Mouse (Mus musculus) heart, postnatal 36 days (tissue): ENCODE measurements around the gene Plekhh3. TPM values are rescaled to one million over a fixed set of nuclear protein-coding genes. Genes with fewer than 3 reads are reported as not detected.
A peak's percentile ranks its signal among the peaks of the same experiment; 100 is the strongest.
"Not testable (repeated sequence)": the region's sequence is repeated elsewhere in the genome, so short reads cannot be mapped to it uniquely, and the experiment has no call there.

Experiments
- DNase-seq, 2 experiments: peaks; one replicate each; pipeline ENCODE4 v3.0.0; 2021 to 2022
- intact Hi-C: fragments of 180-260 bp; cut with DNase I; formaldehyde crosslinking; loops from one replicate; pipeline ENCODE4 v1.15.1; 2025
- microRNA-seq, 2 experiments: library from miRNA; unstranded; fragments of <30 nt; microRNA quantifications; one replicate each; pipeline ENCODE4 v1.2.0; 2021; ENCODE audit warnings: borderline number of aligned reads in 2 of 2
- total RNA-seq, 2 experiments: library from RNA; stranded (reverse); gene quantifications; 2 replicates each; pipeline ENCODE4 v1.2.3; 2021

Gene Plekhh3
- total RNA-seq, 2 experiments from 2014 or later: 25.0 to 27.7 TPM

DNA sequence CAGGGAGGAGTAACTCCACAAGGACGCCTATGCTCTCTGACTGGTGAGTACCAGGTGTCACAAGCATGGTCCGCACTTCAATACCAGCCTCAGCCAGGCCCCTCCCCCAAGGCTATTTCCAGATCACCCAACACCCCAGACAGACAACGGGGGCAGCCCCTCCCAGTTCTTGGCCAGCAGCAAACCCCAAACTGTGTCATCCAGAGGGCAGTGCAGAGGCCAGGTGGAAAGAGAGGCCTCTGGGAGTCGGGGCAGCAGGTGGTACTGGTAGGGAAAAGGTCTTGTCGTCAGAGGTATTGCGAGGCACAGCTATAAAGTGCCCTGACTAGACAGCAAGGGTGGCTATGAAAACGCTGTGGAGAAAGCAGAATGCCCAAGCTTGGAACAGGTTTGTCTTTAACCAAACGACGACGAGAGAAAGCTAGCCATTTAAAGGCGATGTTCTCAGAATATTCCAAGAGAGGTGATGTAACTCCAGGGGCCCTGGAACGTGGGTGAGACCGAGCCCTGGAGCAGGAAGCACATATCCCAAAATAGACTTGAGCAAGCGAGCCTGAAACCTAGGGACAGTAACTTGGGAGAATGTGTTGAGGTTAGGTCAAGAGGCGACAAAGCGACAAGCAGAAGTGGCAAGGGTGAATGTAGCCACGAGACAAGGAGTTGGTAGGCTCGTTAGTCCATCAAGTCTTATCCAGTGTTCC, 40.9 kb downstream of the Plekhh3 start:
- intact Hi-C loops: no loop called here
- peak; percentile 49 to 51 for DNase-seq

DNA sequence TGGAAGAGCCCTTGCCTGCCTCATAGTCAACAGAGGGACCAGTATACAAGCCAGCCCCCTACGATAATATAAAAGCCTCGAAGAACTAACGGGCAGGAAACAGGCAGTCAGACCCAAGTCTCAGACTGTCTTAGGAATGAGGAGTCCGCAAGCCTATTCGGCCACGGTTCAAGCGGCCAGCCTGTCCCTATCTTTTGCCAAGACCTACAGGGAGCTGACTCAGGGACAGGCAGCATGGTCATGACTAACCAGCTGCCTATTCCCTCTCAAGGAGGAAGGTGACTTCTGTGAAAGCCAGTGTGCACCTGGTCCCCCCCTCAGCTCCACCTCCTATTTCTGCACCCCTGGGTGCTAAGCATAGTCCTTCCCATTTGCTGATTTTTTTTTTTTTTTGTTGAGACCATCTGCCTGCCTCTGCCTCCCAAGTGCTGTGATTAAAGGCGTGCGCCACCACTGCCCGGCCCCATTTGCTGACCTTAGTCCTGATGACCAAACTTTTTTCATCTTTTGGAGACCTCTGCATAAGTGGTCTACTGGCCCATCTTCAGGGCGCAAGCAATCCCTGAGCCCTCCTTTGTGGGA, 42.1 kb downstream of the Plekhh3 start:
- intact Hi-C loops: no loop called here
- no peak for DNase-seq

DNA sequence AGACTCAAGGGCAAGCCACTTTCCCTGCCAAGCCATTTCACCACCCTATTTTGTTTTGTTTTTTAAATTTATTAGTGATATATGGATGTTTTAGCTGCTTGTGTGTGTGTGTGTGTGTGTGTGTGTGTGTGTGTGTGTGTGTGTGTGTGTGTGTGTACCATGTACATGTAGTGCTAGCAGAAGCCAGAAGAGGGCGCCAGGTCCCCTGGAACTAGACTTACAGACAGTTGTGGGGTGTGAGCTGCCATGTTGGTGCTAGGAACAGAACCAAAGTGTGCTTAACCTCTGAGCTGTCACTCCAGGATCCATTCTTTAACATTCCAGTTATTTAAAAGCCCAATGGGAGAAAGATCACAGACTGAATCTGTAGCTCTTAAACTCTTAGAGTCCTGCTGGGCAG, 44.1 kb downstream of the Plekhh3 start:
- intact Hi-C loops: no loop called here
- no peak for DNase-seq

DNA sequence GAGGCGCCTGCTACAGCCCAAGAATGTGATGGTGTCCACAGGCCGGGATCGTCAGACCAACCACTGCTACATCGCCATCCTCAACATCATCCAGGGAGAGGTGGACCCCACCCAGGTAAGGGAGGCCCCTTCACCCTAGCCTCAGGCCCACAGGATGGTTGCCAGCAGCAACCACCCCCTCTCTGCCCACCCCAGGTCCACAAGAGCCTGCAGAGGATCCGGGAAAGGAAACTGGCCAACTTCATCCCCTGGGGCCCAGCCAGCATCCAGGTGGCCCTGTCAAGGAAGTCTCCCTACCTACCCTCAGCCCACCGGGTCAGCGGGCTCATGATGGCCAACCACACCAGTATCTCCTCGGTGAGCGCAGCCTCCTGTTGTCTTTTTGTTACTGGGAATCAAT, 46.1 kb downstream of the Plekhh3 start:
- DNase-seq, intact Hi-C loops: not testable (repeated sequence)

DNA sequence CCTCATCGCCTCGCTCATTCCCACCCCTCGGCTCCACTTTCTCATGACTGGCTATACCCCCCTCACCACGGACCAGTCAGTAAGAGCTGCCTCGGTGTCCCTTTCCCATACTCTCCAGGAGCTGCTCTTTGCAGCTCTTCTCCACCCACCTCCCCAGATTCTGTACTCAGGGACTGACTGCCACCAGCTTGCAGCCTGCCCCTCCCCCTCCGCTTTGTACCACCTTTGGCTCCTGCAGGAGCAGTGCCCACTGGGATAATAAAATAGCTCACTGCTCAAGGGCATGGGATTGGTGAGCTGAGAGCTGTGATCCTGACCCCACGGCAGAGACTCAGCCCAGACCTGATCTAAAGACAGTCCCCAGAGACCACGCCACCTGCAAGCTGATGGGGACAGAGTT, 46.7 kb downstream of the Plekhh3 start:
- intact Hi-C loops, DNase-seq: not testable (repeated sequence)

DNA sequence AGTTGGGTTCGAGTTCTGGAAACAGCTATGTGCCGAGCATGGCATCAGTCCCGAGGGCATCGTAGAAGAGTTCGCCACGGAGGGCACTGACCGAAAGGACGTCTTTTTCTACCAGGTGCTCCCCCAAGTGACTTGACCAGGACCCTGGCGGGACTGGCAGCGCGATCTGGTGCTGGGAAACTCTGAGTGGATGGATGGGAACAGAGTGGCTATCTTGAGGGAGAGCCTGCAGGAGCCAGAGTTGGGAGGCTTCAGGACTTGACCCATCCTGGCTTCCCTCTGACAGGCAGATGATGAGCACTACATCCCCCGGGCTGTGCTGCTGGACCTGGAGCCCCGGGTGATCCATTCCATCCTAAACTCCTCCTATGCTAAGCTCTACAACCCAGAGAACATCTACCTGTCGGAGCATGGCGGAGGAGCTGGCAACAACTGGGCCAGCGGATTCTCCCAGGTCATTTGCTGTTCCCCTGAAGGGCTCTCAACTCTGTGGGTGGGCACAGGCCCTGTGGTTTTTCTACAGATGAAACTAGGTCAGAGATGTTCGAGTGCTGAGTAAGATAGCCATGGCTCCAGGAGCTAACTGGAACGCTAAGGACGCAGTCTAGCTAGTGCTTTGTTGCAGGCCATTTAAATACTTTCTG, 50.5 kb downstream of the Plekhh3 start:
- DNase-seq: no peak
- intact Hi-C loops: loop anchor here (1.0 kb wide), 1 partner anchor 50 kb away; the partner anchor contains the start of gene Cntnap1

DNA sequence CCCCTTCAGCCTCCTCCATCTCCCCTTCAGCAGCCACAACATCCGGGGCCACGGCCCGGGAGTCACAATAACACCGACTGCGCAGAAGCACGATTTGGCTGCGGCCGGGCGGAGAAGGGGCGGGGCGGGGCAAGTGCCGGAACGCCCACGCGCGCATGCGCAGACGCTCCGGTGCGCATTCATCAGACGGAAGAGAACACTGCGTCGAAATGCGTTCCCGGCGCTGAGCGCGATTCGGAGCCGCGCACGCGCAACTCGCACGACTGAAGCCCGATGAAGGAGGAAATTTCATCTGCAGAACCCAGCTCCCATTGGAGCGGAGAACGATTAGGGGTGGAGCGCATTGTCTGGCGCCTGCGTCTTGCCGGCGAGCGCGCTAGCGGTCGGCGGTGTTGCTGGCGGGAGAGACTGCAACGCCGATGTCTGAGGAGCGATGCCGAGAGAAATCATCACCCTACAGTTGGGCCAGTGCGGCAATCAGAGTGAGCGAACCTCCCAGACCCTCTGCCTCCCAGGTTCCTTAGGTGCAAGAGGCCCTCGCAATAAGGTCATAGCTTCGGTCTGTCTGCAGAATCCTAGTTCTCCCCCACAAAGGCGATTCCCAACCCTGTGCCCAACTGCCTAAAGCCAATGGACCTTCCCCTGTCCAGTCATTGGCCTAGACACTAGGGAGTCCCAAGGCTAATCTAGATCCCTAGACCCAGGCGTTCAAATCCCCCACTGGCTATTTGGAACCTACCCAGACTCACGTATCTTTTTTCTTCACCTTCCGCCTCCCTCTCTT, 51.2 kb downstream of the Plekhh3 start, which contains the start of the genes Retreg3 and Tubg1:
Retreg3 (minus strand) TSS at position 133 of the 784 bp plus-strand sequence.
Tubg1 (plus strand) TSS at position 178 of the 784 bp plus-strand sequence.
- DNase-seq: peak; percentile 99
- intact Hi-C loops: loop anchor here (1.0 to 2.0 kb wide), 2 partner anchors 23 to 50 kb away; partner anchors contain the start of gene Cntnap1

DNA sequence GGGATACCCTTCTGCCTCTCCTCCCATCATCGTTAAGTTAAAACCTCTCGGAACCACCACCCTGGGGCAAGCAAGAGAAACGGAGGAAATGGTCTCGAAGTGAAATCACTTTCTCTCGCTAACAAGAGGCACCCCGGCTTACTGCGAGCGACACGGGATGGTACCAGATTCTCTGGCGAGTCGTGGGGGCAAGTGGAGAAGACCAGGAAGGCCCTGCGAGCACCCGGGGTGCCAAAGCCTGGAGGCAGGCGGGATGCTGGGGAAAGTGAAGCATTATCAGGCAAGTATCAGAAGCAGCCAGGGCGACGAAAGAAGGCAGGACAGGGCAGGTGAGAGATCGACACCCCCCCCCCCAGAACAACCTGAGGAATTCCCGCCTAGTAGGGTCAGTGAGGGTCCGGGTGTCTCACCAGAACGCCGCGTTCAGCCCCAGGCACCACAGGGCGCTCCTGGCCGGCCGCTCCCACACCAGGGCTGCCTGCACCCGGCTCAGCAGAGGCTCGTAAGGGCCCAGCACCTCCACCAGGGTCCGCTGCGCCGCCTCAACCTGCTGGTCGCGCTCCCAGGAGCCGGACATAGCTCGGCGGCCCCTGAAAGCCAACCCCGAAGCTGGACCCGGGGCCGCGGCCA, 51.9 kb downstream of the Plekhh3 start:
- DNase-seq: no peak
- intact Hi-C loops: loop anchor here (2.0 kb wide), 1 partner anchor 22 kb away; no protein-coding TSS in a partner anchor

DNA sequence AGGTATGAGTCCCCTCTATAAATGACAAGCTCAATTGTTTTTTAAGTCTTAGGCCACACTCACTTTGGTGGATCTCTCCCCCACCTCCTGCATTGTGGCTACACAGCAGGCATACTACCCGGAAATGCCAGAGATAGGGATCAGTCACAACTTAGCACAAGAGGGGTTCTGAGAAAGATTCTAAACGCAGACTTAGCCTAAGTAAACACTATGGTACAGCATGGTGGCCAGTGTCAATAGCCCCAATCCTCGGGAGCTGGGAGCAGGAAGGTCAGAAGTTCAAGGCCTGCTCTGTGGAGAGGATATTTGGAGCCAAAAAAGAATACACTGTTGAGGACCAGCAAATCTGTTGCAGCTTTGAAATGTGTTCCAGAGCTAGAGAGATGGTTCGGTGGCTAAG, 53.0 kb downstream of the Plekhh3 start:
- intact Hi-C loops: loop anchor here (2.0 kb wide), 1 partner anchor 21 kb away; no protein-coding TSS in a partner anchor
- no peak for DNase-seq

DNA sequence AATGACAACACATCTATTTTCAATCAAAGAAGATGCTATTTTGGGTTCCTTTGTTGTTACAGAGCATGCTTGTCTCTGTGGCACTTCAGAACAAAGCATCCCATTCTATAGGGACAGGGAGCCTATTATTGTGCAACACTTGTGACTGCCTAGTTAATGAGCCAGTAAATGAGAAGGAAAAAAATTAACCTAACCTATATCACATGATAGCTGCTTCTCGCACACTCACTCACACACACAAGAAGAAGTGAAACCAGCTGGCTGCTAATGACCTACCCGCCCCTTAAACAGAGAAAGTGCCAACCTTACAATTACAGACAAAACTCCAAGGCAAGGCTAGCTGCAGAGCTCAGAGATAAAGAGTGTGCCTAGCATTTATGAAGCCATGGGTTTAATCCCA, 55.6 kb downstream of the Plekhh3 start:
- intact Hi-C loops: no loop called here
- no peak for DNase-seq

Small RNA genes within 50 kb of the gene (microRNA-seq; reads per million reads assigned to microRNA genes)
- gene Gm27626: 0 reads per million in 2 experiments

Other genes starting within 250 kb of the Plekhh3 start
- gene Stat3, start 231.8 kb downstream of the Plekhh3 start, total RNA-seq: 10 to 100 TPM; 93.5 to 93.9 TPM
- 100 to 1,000 TPM; 239 to 258 TPM for gene Cavin1, start 200.5 kb downstream of the Plekhh3 start, total RNA-seq
- gene Atp6v0a1, start 161.9 kb downstream of the Plekhh3 start, total RNA-seq: 10 to 100 TPM; 76.8 to 88.5 TPM
- 10 to 100 TPM in 1 of 2 experiments, 1 to 10 TPM in 1; 9.1 to 10.1 TPM for gene Naglu, start 101.3 kb downstream of the Plekhh3 start, total RNA-seq
- under 1 TPM; 0.46 to 0.58 TPM for gene Hsd17b1, start 92.9 kb downstream of the Plekhh3 start, total RNA-seq
- gene Coasy, start 88.8 kb downstream of the Plekhh3 start, total RNA-seq: 10 to 100 TPM; 17.2 to 18.8 TPM
- 10 to 100 TPM; 18.8 to 23.1 TPM for gene Mlx, start 84.1 kb downstream of the Plekhh3 start, total RNA-seq
- 1 to 10 TPM; 1.9 to 4.1 TPM for gene Psmc3ip, start 75.9 kb downstream of the Plekhh3 start, total RNA-seq
- 10 to 100 TPM; 34.2 to 36.3 TPM for gene Retreg3, start 51.5 kb downstream of the Plekhh3 start, total RNA-seq
- gene Tubg1, start 51.4 kb downstream of the Plekhh3 start, total RNA-seq: 10 to 100 TPM; 23.2 to 24.1 TPM
- gene Tubg2, start 15.4 kb downstream of the Plekhh3 start, total RNA-seq: 1 to 10 TPM; 3.7 to 3.9 TPM
- gene Cntnap1, start 828 bp downstream of the Plekhh3 start, total RNA-seq: 1 to 10 TPM; 1.5 to 1.7 TPM
- under 1 TPM in 1 of 2 experiments, not detected in 1; 0.24 TPM for gene Ccr10, start 4.1 kb upstream of the Plekhh3 start, total RNA-seq
- 10 to 100 TPM; 34.8 to 36.7 TPM for gene Ezh1, start 55.1 kb upstream of the Plekhh3 start, total RNA-seq
- 100 to 1,000 TPM in 1 of 2 experiments, 10 to 100 TPM in 1; 88.9 to 132 TPM for gene Ramp2, start 74.7 kb upstream of the Plekhh3 start, total RNA-seq
- 10 to 100 TPM; 84.6 to 95.8 TPM for gene Vps25, start 82.4 kb upstream of the Plekhh3 start, total RNA-seq
- 10 to 100 TPM; 18.5 to 19.8 TPM for gene Wnk4, start 89.2 kb upstream of the Plekhh3 start, total RNA-seq
- under 1 TPM; 0.11 to 0.35 TPM for gene Cntd1, start 107.7 kb upstream of the Plekhh3 start, total RNA-seq
- 10 to 100 TPM; 90.1 to 92.7 TPM for gene Coa3, start 107.8 kb upstream of the Plekhh3 start, total RNA-seq
- gene Becn1, start 130.9 kb upstream of the Plekhh3 start, total RNA-seq: 10 to 100 TPM; 88.6 to 98.7 TPM
- 10 to 100 TPM; 73.9 to 85.2 TPM for gene Psme3, start 144.9 kb upstream of the Plekhh3 start, total RNA-seq
- 1 to 10 TPM; 1.8 to 2.2 TPM for gene Aoc2, start 153.7 kb upstream of the Plekhh3 start, total RNA-seq
- 10 to 100 TPM; 13.5 to 16.7 TPM for gene Aoc3, start 159.3 kb upstream of the Plekhh3 start, total RNA-seq
- not detected for gene G6pc, start 196.2 kb upstream of the Plekhh3 start, total RNA-seq
- 10 to 100 TPM; 18.6 to 22.8 TPM for gene Aarsd1, start 246.3 kb upstream of the Plekhh3 start, total RNA-seq